Mouse (Mus musculus) heart, postnatal 14 days (tissue): ENCODE results near the gene Zfp423. TPM values are rescaled to one million over a fixed set of nuclear protein-coding genes. Genes with fewer than 3 reads are reported as not detected.

Experiments used
- DNase-seq, 2 experiments: peaks; one replicate each; pipeline ENCODE4 v3.0.0; 2021 to 2022
- intact Hi-C: fragments of 180-260 bp; cut with DNase I; formaldehyde crosslinking; loops from one replicate; pipeline ENCODE4 v1.15.1; 2025
- total RNA-seq, 2 experiments: library from RNA; stranded (reverse); gene quantifications; 2 replicates each; pipeline ENCODE4 v1.2.3; 2021

The Zfp423 gene
- total RNA-seq, 2 experiments from 2014 or later, result 8.0 to 8.5 TPM

DNA sequence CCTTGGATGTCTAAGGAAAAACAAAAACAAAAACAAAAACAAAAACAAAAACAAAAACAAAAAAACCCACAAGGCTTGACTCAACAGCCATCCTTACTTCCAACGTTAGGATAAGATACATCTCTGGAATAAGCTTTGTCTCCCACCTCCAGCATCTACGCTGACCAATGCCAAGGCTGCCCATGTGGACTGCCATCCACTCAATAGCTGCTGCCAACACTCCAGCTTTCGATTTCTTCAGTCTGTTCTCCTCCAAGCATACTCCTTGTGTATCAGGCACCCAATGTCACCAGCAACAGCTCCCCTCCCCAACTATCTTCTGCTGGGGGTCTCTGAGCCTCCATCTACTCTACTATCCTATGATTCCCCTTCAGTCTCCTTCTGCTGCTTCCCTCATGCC is 140.1 kb downstream of the Zfp423 start:
- DNase-seq, result no peak
- intact Hi-C loops, result no loop called here

DNA sequence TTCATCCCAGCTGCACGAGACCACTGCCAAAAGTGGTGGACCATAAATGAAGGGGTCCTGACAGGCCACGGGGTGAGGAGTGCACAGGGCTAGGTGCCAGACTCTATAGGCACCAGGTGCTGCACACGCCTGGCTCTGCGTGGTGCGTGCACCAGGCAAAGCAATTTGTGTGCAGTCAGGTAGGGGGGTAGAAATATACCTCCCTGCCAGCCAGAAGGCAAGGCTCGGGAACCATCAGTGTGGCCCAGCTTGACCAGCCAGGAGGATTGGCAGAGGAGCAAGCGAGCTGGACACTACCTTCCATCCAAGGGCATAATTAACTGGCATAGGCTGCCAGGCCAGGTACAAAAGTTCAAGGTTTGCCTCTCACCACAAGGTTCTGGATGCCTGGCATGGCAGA is 140.9 kb downstream of the Zfp423 start:
- no peak for DNase-seq

DNA sequence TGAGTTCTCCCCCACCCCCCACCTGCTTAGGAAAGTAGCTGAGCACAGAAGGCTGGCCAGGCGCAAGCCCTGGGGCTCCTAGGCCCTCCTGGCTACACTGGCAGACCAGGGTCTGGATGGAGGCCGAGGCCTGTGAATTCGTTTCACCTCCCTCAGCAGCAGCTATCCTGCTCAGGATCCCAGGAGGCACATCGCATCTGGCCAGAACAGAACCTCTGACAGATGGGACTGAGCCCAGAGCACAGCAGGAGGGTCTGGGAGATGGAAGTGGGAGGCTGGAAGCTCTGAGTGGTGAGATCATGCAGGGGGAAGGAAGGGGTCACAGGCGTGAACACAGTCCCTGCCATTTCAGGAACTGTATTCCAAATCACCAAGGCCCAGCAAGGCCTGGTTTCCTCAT is 143.3 kb downstream of the Zfp423 start:
- intact Hi-C loops, result no loop called here

More for the DNA sequence above, 140.9 kb downstream of the Zfp423 start:
- intact Hi-C loops, result no loop called here

DNA sequence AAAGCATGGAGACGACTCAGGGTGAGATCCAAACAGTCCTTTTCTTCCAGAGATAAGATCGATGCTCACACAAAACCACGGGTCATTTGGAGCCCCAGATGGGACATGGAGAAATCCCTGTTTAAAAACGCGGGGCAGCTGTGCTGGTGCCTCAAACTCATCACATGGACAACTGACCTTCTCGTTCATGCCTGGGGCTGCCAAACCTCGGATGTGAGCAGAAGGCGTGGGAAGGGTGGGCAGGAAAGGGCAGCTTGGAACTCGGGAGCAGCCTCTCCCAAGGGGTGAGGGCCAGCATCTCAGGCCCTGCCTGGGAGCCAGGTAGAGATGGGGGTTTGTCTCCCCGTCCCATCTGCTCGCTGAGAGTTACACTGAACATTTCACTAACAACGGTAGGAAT is 146.7 kb downstream of the Zfp423 start:
- no peak for DNase-seq
- intact Hi-C loops, result no loop called here

More for the DNA sequence above, 143.3 kb downstream of the Zfp423 start:
- DNase-seq, result peak in 1 of 2 experiments; percentile 16

GRCm38 (mm10) chr8:87812069-87812449 is 147.3 kb downstream of the Zfp423 start:
- DNase-seq, result no peak
- intact Hi-C loops, result no loop called here

DNA sequence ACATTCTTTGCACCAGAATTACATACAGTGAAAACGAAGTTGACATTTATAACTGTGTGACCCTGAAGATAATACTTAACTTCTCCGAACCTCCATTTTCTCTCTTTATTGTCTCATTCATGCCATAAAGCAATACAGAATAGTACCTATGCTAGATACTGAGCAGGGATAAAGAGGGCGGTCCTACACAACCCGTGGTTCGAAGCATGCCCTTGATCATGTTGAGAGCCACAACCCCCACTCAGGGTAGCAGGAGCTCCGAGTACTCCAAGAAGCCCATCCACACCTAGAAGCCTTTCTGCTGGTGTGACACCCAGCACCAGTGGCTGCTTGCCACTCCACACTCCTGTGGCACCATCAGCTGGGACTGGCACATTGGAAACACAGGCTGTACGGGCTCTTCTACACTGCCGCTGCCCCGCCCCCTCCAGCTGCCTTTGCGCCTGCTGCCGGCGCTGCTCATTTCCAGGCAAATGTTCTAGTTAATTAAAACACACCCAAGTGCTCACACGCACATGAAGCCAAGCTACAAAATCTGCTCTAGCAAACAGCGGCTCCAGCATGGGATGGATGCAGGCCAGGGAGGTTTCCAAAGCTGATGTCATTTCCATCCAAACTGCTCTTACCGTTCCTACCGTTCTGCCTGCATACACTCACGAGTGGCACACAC is 147.9 kb downstream of the Zfp423 start:
- DNase-seq, result peak; percentile 62 to 65
- intact Hi-C loops, result no loop called here

DNA sequence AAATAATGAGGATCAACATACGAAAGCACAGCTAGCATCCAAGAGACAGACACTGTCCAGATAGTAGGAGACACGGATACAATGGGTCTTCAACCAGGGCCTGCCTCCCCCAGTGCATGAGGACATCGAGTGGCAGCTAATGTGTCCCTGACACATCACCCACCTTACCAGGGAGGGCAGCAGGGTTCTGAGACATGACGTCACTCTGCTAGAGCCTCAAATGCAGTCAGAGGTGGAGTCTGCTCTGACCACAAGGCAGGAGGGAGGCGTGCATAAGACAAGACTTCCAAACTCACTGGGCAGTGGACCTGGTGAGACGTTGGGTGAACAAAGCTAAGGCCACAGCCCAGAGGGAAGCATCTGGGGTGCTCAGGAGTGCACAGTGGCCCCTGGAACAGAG is 148.6 kb downstream of the Zfp423 start:
- DNase-seq, result no peak
- intact Hi-C loops, result no loop called here

- peak; percentile 72 to 74 for DNase-seq
- intact Hi-C loops, result no loop called here
Measured at GRCm38 (mm10) chr8:87804327-87804900, 155.0 kb downstream of the Zfp423 start.

- no peak for DNase-seq
- intact Hi-C loops, result no loop called here
Measured at GRCm38 (mm10) chr8:87803437-87803836, 156.0 kb downstream of the Zfp423 start.

GRCm38 (mm10) chr8:87802571-87802970 is 156.8 kb downstream of the Zfp423 start:
- intact Hi-C loops, result no loop called here
- DNase-seq, result no peak

DNA sequence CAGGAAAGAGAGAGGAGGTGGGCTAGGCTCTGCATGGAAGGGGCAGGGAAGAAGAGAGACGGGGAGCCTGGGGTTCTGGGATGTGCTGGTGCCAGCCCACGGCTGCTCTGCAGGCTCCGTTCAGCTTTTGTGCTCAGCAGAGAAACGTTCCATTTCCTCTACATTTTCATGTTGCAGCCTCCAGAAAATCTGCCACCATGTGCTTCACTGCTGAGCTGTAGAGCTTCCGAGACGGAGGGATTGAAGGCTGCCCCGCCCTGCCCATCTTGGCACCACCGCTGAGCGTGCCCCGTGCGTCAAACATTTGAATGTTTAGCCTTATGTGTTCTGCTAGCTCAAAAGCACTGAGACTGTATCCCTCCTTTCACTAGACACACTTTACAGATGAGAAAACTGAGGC is 159.3 kb downstream of the Zfp423 start:
- DNase-seq, result no peak
- intact Hi-C loops, result no loop called here

DNA sequence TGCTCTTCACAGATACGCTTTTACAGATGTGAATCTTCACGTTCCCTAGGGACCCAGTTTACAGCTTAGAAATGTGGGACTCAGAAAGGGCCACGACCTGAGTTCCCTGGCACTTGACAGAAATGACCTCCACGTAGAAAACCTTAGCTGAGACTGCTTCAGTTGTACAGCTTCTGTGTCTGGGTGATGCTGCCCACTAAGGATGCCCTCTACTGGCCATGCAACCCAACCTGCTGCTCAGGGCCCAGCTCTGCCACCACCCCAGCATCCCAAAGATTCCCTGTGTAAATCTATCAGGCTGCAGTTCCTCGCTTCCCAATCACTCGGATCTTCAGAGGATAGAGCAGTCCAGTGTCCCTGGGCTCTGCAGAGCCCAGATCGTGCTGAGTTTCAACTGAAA is 163.2 kb downstream of the Zfp423 start:
- no peak for DNase-seq
- intact Hi-C loops, result no loop called here

DNA sequence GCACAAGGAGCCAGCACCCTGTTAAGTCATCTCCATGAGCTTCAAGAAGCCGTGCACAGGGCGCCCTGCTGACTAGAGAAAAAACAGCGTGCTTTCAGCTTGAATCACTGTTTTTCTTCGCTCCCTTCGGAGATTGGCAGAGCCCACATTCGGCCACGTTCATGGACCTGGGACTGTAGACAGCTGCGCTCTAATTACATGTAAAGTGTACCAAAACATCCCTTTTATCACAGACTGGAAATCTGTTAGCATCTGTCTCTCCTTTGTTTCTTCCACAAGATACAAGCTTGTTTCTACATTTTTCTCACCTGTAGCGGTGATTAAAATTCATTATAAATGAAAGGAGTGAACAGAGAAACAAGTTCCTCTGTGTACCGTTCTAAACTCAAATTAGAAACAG is 164.8 kb downstream of the Zfp423 start:
- no peak for DNase-seq

DNA sequence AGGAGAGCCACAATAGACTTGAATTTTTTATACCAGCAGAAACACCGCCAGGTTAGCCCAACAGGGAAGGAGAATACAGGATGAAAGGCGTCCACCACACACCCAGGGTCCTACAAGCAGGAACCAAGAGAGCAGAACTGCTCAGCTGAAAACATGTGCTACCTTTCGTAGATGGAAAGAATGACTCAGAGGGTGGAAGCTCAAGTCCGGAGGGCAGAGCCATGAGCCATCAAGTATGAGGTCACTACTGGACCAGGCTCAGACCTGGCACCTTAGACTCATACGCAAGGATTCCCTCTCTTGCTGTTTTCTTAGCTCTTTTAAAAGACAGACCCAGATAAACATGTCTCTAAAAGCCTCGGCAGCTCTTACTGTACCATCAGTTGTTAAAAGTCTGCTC is 168.3 kb downstream of the Zfp423 start:
- DNase-seq, result peak in 1 of 2 experiments; percentile 40
- intact Hi-C loops, result loop anchor here (5.0 kb wide), 1 partner anchor 171 kb away; no protein-coding TSS in a partner anchor

More for the DNA sequence above, 164.8 kb downstream of the Zfp423 start:
- intact Hi-C loops, result loop anchor here (5.0 kb wide), 1 partner anchor 168 kb away; no protein-coding TSS in a partner anchor

- DNase-seq, result no peak
- intact Hi-C loops, result no loop called here
Measured at GRCm38 (mm10) chr8:87784641-87785439, 174.6 kb downstream of the Zfp423 start.

DNA sequence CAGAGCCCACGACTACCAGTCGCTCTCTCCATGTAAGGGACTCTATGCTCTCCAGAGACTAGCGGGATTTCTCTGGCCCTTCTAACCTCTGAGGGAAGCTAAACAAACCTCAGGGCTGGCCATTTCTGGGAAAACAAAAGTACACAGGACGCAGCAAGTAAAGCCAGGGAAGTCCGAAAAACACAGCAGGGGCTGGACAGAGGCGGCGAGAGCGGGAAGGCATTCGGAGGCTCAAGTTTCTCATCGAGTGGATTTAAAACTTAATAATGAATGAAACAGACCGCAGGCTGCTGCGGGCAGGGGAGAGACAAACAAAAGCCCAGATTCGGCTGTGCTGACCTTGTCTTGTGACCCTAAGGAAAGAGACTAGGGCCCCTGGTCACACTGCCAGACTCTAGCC is 175.2 kb downstream of the Zfp423 start:
- no peak for DNase-seq
- intact Hi-C loops, result no loop called here

- peak; percentile 39 to 61 for DNase-seq
- intact Hi-C loops, result no loop called here
Measured at GRCm38 (mm10) chr8:87783198-87783597, 176.2 kb downstream of the Zfp423 start.

- intact Hi-C loops, result no loop called here
- DNase-seq, result no peak
Measured at GRCm38 (mm10) chr8:87777586-87777985, 181.8 kb downstream of the Zfp423 start.

DNA sequence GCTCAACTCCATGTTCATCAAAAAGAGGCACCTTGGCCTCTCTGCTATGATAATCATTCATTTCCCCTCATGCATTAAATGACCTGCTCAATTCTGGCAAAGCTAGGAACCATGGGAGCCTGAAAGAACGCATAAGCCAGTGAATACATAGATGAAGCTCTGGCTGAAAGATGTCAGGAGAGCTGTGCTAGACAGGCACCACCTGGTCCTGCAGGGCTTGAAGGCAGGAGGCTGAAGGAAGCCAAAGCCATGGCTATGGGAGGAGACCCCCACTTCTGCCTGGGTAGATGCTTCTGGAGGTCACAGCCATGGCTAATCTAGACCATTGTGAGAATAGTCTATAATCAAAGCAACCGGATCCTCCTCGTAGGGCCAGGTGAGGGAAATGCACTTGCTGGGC is 183.5 kb downstream of the Zfp423 start:
- intact Hi-C loops, result no loop called here
- DNase-seq, result no peak

- DNase-seq, result no peak
Measured at GRCm38 (mm10) chr8:87774966-87775365, 184.4 kb downstream of the Zfp423 start.

DNA sequence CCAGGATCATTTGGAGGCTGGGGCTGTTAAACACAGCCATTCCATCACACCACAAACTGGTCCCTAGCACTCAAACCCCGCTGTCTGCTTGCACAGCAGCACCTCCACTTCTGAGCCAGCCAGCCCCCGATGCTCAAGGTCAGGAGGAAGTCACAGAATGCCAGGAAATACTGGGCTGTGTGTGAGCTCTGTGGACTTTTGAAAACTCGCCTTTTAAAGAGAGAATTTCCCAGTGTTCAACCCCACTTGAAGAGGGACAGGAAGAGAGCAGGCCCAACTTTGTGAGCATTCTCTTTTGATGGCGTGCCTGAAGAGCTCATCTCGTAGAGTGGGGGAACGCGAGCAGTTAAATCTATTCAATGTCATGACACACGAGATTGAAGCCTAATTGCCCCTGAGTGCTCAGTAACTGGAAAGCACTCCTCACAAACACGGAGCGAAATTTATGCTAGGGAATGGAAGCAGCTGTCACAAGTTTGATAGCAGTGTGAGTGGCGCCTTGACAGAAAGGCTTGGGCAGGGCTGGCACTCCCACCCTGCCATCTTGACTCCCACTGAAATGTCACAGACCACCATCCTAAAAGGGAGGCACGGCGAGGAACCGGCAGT is 186.4 kb downstream of the Zfp423 start:
- no peak for DNase-seq
- intact Hi-C loops, result no loop called here

More at GRCm38 (mm10) chr8:87774966-87775365, 184.4 kb downstream of the Zfp423 start:
- intact Hi-C loops, result no loop called here
